Mouse (Mus musculus) frontal cortex, postnatal 36 days (tissue): Measurements from ENCODE around the gene Map1b.

Experiments
- DNase-seq, 2 experiments: peaks; one replicate each; pipeline ENCODE4 v3.0.0; 2022; ENCODE audit warnings: low spot score in 2 of 2

Map1b gene

DNA sequence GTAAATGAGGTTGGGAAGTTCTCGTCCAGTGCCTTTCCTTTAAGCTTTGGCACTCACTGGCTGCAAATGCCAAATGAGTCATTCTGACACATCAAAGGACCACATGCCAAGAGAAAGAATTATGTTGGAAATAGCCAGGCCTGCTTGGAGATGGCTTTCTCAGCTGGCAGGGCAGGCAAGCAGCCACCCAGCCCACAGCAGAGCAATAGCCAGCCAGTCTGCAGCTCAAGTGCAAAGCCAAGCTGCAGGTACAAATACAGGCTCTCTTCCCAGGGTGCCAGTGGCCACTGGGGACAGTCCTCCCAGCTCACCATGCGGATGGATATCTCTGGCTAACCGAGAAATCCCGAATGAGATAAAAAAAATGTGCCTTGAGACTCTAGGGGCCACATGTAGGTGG, 12.1 kb upstream of the Map1b start:
- DNase-seq, result no peak

DNA sequence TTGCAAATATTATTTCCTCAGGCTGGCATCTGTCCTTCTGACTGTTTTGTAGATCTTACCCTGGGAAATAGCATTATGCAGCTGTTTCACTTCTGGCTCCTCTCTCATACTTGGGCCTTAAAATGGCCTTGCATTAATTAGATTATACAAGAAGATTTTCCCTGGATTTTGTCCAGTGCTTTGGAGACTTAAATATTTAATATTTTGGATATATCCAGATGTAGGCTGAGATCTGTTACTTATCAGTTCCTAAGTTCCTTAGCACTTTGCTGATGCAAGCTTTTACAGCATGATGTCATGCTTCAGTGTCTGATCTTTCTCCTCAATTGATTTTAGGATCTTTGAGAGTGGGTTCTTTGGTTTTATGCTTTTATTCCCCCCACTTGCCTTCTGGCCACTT, 11.6 kb upstream of the Map1b start:
- no peak for DNase-seq

DNA sequence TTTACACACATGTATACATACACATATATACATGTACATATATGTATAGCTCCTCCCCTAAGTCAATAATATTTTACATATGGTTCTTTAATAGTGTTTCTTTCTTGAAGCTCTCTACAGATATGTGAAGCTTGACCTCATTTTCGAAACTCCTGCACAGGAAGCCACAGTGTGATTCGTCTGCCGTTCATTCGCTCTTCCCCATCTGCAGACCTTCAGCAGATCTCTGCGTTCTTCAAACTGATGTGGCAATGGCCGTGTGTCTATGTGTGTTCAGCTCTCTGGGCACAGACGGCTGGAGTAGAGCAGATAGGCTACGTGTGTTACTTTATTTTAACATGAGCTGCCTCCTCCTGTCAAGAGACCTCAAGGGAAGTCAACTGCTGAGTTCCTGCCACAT, 9.2 kb upstream of the Map1b start:
- no peak for DNase-seq

DNA sequence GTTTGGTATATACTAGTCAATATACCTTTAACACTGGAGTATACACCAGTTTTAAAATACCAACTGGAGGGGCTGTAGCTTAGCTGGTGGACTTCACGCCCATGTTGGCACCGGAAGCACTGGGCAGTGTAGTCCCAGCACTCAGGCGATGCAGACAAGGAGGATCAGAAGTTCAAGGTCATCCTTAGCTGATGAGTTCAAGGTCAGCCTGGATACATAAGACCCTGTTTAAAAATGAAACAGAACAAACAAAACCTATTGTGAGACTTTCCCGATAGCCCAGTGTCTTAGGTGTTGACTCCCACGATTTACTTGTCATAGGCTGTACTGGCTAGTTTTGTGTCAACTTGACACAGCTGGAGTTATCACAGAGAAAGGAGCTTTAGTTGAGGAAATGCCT, 1.5 kb upstream of the Map1b start:
- no peak for DNase-seq

DNA sequence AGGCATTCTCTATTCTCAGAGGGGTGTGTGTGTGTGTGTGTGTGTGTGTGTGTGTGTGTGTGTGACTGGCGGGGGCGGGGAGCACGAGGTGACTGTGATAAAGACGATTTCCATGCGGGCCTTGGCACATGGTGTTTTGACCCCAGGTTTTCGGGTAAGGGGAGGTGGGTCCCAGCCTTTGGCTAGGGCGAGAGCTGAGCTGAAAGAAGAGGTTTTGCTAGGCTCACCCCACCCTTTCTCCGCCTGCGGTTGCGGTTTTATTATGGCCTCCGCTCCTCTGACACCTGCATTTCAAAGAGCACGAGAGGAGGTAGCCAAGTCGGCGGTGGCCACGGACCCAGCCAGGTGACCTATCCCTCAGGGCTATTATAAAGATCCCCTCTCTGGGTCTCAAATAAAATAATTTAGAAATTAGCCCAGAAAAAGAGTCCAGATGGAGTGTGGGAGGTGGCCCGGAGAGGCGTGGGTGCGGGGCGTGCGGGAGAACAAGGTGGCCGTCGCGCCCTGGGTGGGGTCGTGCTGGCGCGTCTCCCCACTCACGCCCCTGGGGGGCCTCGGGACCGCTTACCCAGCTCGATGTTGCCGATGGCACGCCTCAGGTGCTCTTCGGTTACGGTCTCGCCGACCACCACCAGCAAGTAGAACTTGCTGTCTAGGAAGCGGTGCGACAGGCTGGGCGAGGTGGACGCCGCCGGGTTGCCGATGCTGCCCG, 448 bp downstream of the Map1b start:
- DNase-seq, result no peak

DNA sequence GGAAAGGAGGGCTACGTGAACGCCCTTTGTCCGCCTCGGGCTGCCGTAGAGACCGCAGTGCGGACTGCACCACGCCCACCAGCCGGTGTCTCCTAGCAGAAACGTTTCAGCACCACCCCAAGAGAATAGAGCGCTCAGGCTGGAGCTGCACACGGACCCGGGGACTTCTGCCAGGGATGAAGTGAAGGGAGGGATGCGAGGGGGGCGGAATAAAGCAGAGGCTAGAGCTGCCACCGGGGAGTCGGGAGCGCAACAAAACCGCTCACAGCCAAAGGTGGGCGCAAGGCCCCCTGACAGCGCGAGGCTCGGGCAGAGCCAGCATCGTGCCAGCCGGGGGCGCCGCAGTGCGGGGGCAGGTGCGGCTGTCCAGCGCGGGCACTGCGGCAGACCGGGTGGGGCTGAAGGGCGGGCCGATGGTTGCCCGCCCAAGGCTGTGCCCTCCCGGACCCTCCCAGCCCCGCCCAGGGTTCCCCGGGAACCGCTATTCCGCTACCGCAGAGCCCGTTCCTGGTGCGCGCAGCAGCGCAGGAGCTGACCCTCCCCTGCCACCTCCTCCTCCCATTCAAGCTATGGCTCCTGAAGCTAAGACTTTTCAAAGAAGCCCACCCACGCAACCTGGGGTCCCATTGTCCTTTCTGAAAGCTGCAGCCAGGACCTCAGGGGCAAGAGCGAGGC, 1.3 kb downstream of the Map1b start:
- DNase-seq, result peak; percentile 62 to 78

DNA sequence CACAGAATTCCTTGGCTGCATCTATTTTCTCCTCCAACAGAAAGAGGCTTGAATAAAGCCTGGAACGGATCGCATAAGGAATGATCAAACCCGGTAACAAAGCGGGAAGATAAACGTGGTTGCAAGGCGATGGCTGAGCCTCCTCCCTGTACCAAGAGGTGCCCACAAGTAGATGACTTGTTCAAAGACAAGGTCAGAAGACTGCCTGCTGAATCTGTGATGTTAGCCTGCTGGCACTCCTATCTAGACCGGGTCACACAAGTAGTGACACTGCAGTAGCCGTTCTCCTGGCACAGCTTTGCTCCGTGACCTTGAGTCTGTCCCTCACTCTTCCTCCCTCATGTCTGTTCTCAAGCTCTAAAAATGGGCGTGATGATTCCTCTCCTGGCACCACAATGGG, 2.4 kb downstream of the Map1b start:
- no peak for DNase-seq

DNA sequence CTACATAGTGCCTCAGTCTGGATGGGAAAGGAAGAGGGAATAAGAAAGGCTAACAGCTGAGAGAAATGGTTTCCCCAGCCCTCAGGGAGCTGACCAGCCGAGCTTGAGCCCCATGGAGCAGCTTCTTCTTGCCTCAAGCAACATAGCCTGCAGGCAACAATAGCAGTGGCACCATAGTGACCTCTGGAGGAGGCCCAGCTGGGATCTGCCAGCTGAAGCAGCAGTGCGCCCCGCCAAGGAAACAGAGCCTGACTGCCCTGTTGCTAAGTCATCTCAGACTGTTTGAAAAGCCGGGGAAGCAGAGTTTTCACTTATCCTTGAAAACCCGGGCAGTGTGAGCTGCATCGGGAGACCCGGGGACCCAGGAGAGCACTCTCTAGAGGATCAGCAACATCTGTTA, 3.2 kb downstream of the Map1b start:
- DNase-seq, result no peak

DNA sequence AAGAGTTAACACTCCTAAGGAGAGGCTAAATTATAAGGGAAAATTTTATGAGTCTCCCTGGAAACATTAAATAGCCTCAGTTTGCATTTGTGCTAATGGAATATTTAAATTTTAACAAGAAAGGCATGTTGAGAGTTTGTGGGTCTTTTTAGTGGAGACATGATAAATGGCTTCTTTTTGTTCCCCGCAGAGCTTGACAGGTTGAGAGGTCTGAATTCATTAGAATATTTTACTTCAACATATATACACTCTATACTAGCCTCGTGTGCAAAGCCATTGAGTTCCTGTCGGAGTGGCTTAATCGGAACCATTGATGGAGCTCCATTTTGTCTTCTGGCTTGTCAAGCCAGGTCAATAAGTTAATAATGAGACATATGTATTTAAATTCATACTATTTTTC, 6.4 kb downstream of the Map1b start:
- DNase-seq, result no peak

DNA sequence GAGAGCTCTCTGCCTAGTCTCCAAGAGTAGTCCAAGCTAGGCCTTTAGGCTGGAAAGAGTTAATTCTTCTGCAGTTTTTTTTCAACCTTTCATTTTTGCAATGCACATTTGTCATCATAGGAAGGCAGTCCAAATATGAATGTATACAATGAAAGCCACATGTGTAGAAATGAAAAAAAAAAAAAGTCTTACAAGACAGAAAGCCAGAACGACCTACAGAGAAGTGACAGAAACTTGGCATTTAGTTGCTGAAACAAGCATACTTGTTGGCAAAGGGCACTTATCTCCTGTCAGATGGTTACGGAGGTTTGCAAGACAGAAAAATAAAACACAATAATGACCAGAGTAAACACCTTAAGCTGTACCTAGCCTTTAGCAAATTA, 9.8 kb downstream of the Map1b start:
- no peak for DNase-seq

DNA sequence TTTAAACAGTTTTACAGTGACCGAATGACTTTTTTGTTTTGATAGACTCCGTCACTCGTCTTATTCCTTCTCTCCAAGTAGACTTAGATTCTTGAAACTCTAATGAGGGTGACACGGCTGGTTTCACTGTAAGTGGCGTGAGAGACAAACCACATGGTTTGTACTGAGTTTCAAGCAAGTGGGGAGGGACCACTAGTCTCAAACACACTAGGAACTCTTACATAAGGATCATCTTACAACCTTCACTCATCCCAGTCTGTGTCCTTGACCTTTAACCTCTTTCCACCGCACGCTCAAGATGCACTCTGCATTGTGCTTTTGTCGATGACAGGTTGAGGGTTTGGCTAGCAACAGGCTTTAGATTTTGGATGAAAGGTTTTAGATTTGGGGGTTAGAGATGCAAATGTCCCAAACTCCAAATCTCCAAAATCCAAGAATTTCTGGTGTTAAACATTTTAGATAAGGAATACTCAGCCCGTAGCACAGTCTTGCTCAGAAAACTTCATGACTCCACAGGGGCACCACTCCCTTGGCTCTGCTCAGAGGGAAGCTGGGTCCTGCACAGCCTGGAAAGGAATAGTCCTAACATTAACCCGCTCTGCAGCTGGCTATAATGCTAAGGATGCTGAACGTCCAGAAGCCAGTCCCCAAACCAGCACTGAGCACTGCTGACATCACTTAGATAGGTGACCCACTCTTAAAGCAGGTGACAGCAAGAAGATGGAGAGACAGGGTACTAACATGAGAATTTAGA, 10.3 kb downstream of the Map1b start:
- DNase-seq, result no peak

DNA sequence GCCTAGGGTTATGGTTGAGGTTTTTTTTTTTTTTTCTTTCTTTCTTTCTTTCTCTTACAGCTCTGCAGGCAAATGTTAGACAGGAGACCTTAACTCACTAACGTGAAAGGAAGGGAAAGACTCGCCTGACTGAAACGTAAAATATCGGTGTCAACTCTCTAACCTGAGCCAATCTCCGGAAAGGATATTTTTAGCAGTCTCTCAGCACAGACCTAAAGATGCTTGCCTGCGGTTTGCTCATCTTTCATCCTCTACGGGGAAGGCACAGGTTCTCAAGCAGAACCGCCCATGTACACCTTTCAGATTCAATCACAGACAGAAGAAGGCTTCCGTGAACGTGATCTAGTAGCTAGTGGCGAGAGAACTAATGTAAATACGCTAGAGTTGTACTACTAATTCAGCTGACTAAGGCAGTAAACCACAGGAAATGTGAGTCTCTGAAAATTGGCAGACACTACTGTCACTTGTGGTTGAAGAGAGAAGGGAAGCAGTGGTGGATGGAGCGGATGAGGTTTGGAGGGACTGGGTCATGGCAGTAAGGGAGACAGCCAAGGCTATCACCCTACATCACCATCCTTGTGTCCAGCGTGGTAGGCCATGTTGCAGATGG, 12.9 kb downstream of the Map1b start:
- DNase-seq, result no peak

DNA sequence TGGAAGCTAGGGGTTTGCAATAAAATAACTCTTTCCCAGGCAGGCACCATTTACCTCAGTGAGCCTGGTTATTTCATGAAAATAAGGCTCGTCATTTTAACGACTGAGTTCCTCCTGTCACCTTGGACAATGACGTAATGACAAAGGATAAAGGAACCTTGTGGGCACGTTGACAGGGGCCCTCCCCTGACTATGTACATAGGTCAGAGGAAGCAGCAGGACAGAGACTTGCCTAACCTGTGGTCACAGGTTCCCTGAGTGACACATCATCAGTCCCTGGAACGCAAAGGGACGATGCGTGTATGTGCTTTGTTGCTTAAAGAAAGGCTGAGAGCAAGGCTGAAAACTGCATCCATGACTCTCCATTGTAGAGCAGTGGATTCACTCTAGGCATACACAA, 13.4 kb downstream of the Map1b start:
- no peak for DNase-seq

DNA sequence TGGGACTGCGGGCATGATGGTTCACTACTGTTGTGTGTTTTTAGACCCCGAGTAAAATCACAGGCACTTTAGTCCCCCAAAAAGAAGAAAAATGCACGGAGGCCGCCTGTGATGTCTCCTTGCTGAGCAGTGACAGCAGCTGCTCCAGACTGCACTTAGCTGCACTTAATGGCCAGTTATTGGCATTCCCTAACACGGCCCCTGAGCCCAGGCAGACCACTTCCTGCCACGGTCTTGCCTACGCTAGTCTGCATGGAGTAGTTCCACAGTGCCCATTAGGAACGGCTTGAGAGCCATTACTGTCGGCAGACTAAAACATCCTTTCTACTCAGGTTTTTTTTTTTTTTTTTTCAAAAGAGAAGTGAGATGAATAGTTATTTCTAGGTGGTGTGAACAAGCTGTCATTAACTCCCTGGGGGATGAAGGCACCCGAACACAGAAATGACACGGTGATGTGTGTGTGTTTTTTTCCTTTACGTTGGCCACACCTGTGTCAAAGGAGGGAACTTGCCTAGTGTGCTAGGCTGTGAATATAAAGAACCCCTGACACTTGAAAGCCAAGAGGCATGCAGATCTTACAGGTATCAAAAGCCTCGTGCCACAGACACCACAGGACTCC, 14.1 kb downstream of the Map1b start:
- no peak for DNase-seq

DNA sequence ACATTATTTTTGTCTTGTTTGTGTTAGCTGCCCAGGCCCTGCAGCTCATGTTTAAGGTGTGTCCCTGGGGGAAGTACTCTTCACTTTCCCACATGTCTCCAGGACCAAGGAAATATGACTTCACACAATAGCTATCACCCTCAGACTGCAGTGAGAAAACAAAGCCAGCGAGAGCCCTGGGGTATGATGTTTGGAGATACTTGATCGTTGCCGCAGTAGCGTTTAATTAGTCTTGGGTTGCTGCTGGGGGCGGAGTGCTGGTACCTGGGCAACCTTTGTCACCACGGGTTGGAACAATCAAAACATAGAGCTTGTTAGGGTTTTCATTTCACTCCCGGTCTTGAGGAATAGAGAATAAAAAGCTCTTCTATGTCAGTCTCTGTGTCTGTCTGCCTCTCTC, 14.9 kb downstream of the Map1b start:
- DNase-seq, result no peak

DNA sequence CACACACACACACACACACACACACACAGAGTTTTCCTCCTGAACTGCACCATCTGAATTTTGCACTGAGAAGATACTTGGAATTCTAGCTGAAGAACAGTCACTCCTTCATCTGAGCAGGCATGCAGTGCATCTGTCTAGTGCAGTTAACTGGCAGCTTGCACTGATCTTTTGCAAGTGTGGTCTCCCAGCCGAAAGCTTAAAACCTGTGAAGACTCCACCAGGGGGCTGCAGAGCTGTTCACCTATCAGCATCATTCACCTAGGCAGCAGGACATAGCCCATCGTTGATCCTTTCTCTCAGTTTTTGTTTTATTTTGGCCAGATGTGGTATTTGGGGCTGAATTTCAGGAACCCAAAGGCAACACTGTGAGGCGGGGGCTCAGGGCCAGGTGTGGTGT, 15.7 kb downstream of the Map1b start:
- DNase-seq, result no peak

DNA sequence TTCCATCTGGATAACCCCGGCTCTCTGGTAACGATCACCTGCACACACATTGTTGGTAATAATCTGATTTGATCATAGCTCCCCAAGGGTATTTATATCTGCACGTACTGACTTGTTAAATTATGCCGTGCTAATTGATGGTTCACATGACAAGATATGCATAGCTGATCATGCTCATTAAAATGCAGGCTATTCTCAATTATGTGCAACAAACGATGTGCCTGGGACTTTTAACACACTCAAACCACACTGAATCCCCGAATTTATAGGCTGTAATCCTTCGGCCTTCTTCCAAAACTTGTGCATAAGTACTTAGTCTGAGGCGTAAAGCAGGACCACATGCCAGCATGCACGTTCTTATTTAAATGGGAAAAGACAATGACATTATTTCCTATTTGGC, 16.6 kb downstream of the Map1b start:
- DNase-seq, result no peak

DNA sequence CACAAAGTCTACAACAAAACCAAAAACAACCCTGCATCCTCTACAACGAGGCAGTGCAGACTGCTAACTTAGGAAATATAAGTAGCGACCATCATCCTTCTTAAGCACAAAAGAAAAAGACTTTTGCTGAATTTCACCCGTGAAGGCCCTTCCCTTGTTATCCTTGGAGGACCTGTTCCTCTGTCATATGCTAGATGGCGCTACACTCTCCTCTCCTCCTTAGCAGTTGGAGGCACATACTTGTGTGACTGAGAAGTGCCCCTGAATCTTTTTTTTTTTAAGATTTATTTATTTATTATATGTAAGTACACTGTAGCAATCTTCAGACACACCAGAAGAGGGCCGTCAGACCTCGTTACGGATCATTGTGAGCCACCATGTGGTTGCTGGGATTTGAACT, 20.2 kb downstream of the Map1b start:
- DNase-seq, result no peak

DNA sequence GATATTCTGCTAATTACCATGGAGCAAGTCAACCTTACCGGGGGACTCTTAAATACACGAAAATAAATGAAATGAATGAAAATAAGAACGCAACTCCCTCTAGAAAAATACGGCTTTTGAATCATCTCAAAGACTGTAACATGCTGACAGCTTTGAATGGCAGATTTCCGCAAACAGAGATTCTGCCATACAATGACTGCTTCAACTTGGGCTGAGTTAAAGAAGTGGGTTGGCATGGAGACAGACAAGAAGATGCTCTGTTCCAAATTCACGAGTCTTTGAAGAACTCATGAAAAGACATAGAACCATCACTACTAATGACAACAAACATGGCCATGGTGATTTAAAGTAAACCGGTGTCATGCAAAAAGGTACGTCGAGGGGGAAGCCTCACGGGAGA, 21.9 kb downstream of the Map1b start:
- DNase-seq, result no peak

DNA sequence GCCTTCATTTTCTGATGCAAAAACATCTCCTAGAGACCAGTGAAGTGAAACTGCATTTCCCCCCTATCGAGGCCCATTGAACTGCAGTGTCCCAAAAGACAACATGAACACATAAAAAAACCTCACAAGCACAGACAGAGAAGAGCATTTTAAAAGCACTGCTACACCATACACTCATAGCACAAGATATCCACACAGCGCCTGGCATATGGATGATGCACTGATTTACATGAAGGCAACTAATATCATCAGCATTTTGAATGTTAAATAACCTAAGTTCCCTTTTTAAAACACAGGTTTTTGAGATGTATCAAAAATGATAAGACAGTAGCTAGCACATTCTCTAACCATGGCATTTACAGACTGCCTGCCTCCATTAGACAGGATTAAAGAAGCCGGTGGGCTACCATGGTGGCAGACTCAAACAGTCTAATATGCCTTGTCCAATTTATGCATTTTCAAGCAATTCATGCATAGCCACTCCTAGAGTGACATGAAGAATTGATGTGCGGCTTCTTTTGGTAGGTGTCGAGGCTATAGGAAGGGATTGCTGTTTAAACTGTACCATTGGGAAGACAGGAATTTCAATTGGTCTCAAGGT, 22.9 kb downstream of the Map1b start:
- DNase-seq, result no peak

DNA sequence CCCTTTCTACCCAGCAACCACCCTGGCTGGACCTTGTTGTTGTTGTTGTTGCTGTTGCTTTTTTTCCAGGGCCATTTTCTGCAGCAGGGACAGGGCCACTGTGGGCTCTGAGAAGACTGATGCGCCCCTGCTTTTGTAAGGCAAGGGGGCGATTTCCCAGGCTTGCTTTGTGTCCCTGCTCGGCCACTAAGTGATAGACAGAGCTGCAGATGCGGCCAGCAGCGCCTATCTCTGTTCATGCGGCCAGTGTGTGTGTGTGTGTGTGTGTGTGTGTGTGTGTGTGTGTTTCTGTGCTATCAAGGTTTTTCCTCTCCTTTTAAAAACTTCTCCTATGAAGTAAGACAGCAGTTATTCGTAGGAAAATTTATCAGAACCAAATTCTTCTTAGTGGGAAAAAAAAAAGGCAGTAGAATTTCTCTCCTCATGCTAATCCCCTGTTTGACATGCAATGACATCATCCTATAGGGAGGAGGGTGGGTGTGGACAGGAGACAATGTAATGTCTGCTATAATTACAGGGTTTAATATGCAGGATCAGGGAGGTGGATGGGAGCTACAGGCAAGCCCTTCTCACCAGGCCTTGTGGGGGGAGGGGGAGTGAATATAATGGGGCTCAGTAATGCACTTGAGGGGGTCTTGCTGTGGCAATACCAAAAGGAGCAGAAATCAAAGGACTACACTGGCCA, 23.6 kb downstream of the Map1b start:
- DNase-seq, result no peak
